In the genomic region with DNA sequence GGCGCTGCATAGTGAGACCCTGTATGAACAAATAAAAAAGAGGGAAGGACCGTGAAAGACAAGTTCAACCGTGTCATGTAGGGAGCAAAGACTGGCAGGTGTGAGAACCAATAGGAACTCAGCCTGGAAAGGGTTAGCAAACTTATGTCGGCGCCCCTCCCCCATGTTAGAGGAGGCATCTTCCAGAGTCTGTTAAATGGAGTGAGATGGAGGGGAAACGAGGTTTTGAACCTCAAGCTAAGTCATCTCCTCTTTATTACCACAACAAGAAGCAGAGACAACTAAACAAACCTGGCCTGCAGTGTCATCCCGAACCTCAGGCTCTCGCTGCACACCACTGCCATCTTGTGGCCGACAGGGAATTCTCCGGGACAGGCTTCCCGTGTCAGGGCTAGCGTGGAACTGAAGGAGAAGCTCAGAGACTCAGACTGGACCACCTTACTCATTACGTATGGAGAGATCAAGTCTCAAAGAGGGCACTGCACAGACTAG, we compare ENCODE assay signal across 8 mouse cellular contexts. TPM values are rescaled to one million over a fixed set of nuclear protein-coding genes. Genes with fewer than 3 reads are reported as not detected.
A peak's percentile ranks its signal among the peaks of the same experiment; 100 is the strongest.
DNase-seq lines count a peak whose midpoint lies in the region; ATAC-seq and TF ChIP-seq lines count a peak whose summit lies in the region.

No protein-coding gene starts in this region.

- peak overlapping the region; percentile 25 for H3K4me2 ChIP-seq in forebrain, postnatal 0 days (ENCODE audit: low read depth)
- H3K4me2 ChIP-seq in lung, embryonic 16.5 days (ENCODE audit: low read depth, low read length): peak overlapping the region; percentile 40

- 4% methylated on average over 13 of the region's 13 CpGs for WGBS in forebrain, postnatal 0 days
- WGBS in lung, embryonic 16.5 days: 3% methylated on average over 13 of the region's 13 CpGs

- no peak overlapping the region for H3K4me3 ChIP-seq in forebrain, postnatal 0 days (ENCODE audit: low read depth, low read length)
- H3K4me3 ChIP-seq in lung, embryonic 16.5 days (ENCODE audit: low read length): 0 out of 2 replicates have a peak overlapping the region, but pooled peaks have one; percentile 17

- no peak overlapping the region for H3K9ac ChIP-seq in forebrain, postnatal 0 days
- H3K9ac ChIP-seq in lung, embryonic 16.5 days (ENCODE audit: low read length): no peak overlapping the region

- no peak overlapping the region for H3K27ac ChIP-seq in forebrain, postnatal 0 days (ENCODE audit: low read depth, low read length)
- no peak overlapping the region for H3K27ac ChIP-seq in lung, embryonic 16.5 days (ENCODE audit: low read length)

- H3K27me3 ChIP-seq in forebrain, postnatal 0 days (ENCODE audit: insufficient read depth, low read length): no peaks in the 10 kb centered on the region
- H3K27me3 ChIP-seq in lung, embryonic 16.5 days (ENCODE audit: control insufficient read depth, insufficient read depth, low read depth, low read length): no peaks in the 10 kb centered on the region

- H3K9me3 ChIP-seq in forebrain, postnatal 0 days (ENCODE audit: low read length): no peaks in the 10 kb centered on the region
- no peaks in the 10 kb centered on the region for H3K9me3 ChIP-seq in lung, embryonic 16.5 days (ENCODE audit: control insufficient read depth, low read length)

- ATAC-seq in forebrain, postnatal 0 days: peak; percentile 86
- ATAC-seq in hematopoietic stem cell, adult 5-6 weeks (replicated peaks in 1 of 2; ENCODE audit: insufficient read depth in 1 of 2, low FRiP score in 2 of 2, low TSS enrichment in 1 of 2, low read depth in 1 of 2, poor library complexity in 2 of 2, severe bottlenecking in 2 of 2): peak; percentile 96 to 99
- ATAC-seq in lung, embryonic 16.5 days (ENCODE audit: low read depth): peak; percentile 71

- H3K4me1 ChIP-seq in forebrain, postnatal 0 days (ENCODE audit: insufficient read depth): no peaks in the 10 kb centered on the region
- H3K4me1 ChIP-seq in lung, embryonic 16.5 days (replicated peaks; ENCODE audit: control insufficient read depth, insufficient read depth, low read length): peaks cover 6% of the 10 kb centered on the region

- peak; percentile 85 for DNase-seq in MEL-GATA-1-ER (ENCODE audit: extremely low read depth, low read depth)
- DNase-seq in cerebellum, adult 18-20 months: peak; percentile 85 to 88
- DNase-seq in forebrain, postnatal 0 days: peak; percentile 92
- peak; percentile 53 for DNase-seq in layer of hippocampus, adult 9-10 months (ENCODE audit: low spot score)
- DNase-seq in ovary, postnatal 14 days (ENCODE audit: low spot score): peak; percentile 86
- peak; percentile 33 to 73 for DNase-seq in thymus, postnatal 10 days (ENCODE audit: low spot score in 2 of 2)

- TF ChIP-seq CTCF in forebrain, postnatal 0 days (IDR thresholded peaks at IDR 0.05; ENCODE audit: low read depth): peak; percentile 98

- no peaks in the 10 kb centered on the region for H3K36me3 ChIP-seq in forebrain, postnatal 0 days (ENCODE audit: insufficient read depth)
- H3K36me3 ChIP-seq in lung, embryonic 16.5 days (ENCODE audit: control insufficient read depth, insufficient read depth, low read length): no peaks in the 10 kb centered on the region

RNA-seq across cellular contexts. Expression of a gene that starts 13.9 kb away (rescaled TPM):
- total RNA-seq in forebrain, postnatal 0 days (2014; rRNA removed): 3.5 and 6.7 TPM in 2 replicates
- polyA plus RNA-seq in forebrain, postnatal 0 days (2015; fragmentation: Nextera tagmentation; extraction: Ambion mirVana): 3.5 and 4.5 TPM in 2 replicates
- total RNA-seq in hematopoietic stem cell, adult 5-6 weeks (2017): 2.3 and 6.8 TPM in 2 replicates
- polyA plus RNA-seq in lung, embryonic 16.5 days (2015; fragmentation: Nextera tagmentation; extraction: Ambion mirVana): 73.3 and 81.6 TPM in 2 replicates

RNA-seq across cellular contexts. Expression of a gene that starts 33.3 kb away (rescaled TPM):
- total RNA-seq in forebrain, postnatal 0 days (2014; rRNA removed): 0.08 TPM in 1 of 2 replicates, not detected in the other
- 0.08 and 0.28 TPM in 2 replicates for polyA plus RNA-seq in forebrain, postnatal 0 days (2015; fragmentation: Nextera tagmentation; extraction: Ambion mirVana)
- total RNA-seq in hematopoietic stem cell, adult 5-6 weeks (2017): not detected in 2 replicates
- not detected in 2 replicates for polyA plus RNA-seq in lung, embryonic 16.5 days (2015; fragmentation: Nextera tagmentation; extraction: Ambion mirVana)

RNA-seq across cellular contexts. Expression of a gene that starts 49.7 kb away (rescaled TPM):
- 2.4 and 5.0 TPM in 2 replicates for total RNA-seq in forebrain, postnatal 0 days (2014; rRNA removed)
- polyA plus RNA-seq in forebrain, postnatal 0 days (2015; fragmentation: Nextera tagmentation; extraction: Ambion mirVana): 1.6 and 2.5 TPM in 2 replicates
- not detected in 2 replicates for total RNA-seq in hematopoietic stem cell, adult 5-6 weeks (2017)
- polyA plus RNA-seq in lung, embryonic 16.5 days (2015; fragmentation: Nextera tagmentation; extraction: Ambion mirVana): 0.34 and 0.40 TPM in 2 replicates
